Comparison of ENCODE assay signal across 23 mouse cellular contexts in the genomic region with DNA sequence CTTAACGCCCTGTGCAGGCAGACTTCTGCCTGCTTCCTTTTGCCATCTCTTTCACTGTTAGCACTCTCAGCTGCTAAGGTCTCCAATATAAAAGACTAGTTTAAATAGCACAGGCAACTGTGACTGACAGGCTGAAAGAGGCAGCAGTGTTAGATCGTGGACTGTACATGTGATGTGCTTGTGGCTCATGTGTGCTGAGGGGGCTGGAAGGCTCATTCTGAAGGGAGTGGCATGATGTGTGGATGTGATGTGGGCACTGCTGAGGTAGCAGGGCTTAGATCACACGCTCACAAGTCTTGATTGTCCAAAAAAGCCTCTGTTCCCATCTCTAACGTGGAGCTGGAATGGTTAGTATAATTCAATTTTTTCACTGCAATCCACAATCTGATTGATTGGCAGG. TPM values are rescaled to one million over a fixed set of nuclear protein-coding genes. Genes with fewer than 3 reads are reported as not detected.
DNase-seq lines count a peak whose midpoint lies in the region; ATAC-seq lines count a peak whose summit lies in the region.
"Had no signal": no experiment of that assay in that cellular context is flagged by ENCODE, and none has a peak within 500 bp of the region (broad histone marks: within the 10 kb centered on the region; RNA-seq: fewer than 3 reads in every experiment).

No protein-coding gene starts in this region.

- ATAC-seq in forebrain, embryonic 15.5 days (replicated peaks), result no peak
- no peak for ATAC-seq in forebrain, embryonic 11.5 days (replicated peaks; ENCODE audit: low FRiP score)
- ATAC-seq in hindbrain, embryonic 13.5 days (ENCODE audit: low FRiP score), result no peak
- ATAC-seq in hindbrain, embryonic 12.5 days (ENCODE audit: low FRiP score), result no peak
- no peak for ATAC-seq in midbrain, embryonic 13.5 days
- ATAC-seq in midbrain, embryonic 15.5 days (replicated peaks), result no peak
- ATAC-seq: CD4-positive, CD25-positive, alpha-beta regulatory T cell, adult 4 months; forebrain, embryonic 14.5 days; intestine, embryonic 16.5 days had no signal

- no peaks in the 10 kb centered on the region for H3K27me3 ChIP-seq in forebrain, embryonic 15.5 days
- H3K27me3 ChIP-seq in forebrain, embryonic 11.5 days (ENCODE audit: control insufficient read depth, insufficient read depth, low read length), result no peaks in the 10 kb centered on the region
- no peaks in the 10 kb centered on the region for H3K27me3 ChIP-seq in hindbrain, embryonic 13.5 days
- no peaks in the 10 kb centered on the region for H3K27me3 ChIP-seq in hindbrain, embryonic 12.5 days
- H3K27me3 ChIP-seq in midbrain, embryonic 13.5 days, result no peaks in the 10 kb centered on the region
- no peaks in the 10 kb centered on the region for H3K27me3 ChIP-seq in midbrain, embryonic 15.5 days (replicated peaks)
- H3K27me3 ChIP-seq: embryonic facial prominence, embryonic 13.5 days; hindbrain, embryonic 15.5 days had no signal

- no peak overlapping the region for H3K9ac ChIP-seq in forebrain, embryonic 15.5 days (replicated peaks)
- H3K9ac ChIP-seq in forebrain, embryonic 11.5 days (ENCODE audit: low read length), result no peak overlapping the region
- H3K9ac ChIP-seq in hindbrain, embryonic 13.5 days, result no peak overlapping the region
- no peak overlapping the region for H3K9ac ChIP-seq in hindbrain, embryonic 12.5 days
- H3K9ac ChIP-seq in midbrain, embryonic 13.5 days (replicated peaks), result peak overlapping the region; percentile 20; the same call in 1 of the 2 replicates
- no peak overlapping the region for H3K9ac ChIP-seq in midbrain, embryonic 15.5 days
- H3K9ac ChIP-seq: embryonic facial prominence, embryonic 13.5 days; hindbrain, embryonic 15.5 days had no signal

- H3K36me3 ChIP-seq in forebrain, embryonic 15.5 days, result peaks cover 47% of the 10 kb centered on the region; the same call in 1 of the 2 replicates
- H3K36me3 ChIP-seq in forebrain, embryonic 11.5 days (ENCODE audit: control insufficient read depth, insufficient read depth, low read length), result no peaks in the 10 kb centered on the region
- H3K36me3 ChIP-seq in hindbrain, embryonic 13.5 days, result peaks cover 67% of the 10 kb centered on the region
- H3K36me3 ChIP-seq in hindbrain, embryonic 12.5 days, result peaks cover 63% of the 10 kb centered on the region
- peaks cover 67% of the 10 kb centered on the region for H3K36me3 ChIP-seq in midbrain, embryonic 13.5 days
- H3K36me3 ChIP-seq in midbrain, embryonic 15.5 days (replicated peaks), result peaks cover 8% of the 10 kb centered on the region; the same call in 1 of the 2 replicates
- H3K36me3 ChIP-seq: G1E had no signal

- H3K4me3 ChIP-seq in forebrain, embryonic 15.5 days, result no peak overlapping the region
- no peak overlapping the region for H3K4me3 ChIP-seq in forebrain, embryonic 11.5 days (ENCODE audit: low read depth, low read length)
- H3K4me3 ChIP-seq in hindbrain, embryonic 13.5 days, result no peak overlapping the region
- H3K4me3 ChIP-seq in hindbrain, embryonic 12.5 days, result no peak overlapping the region
- H3K4me3 ChIP-seq in midbrain, embryonic 13.5 days (replicated peaks), result no peak overlapping the region
- H3K4me3 ChIP-seq in midbrain, embryonic 15.5 days, result no peak overlapping the region
- H3K4me3 ChIP-seq: embryonic facial prominence, embryonic 13.5 days; gastrocnemius, adult 2 months; hindbrain, embryonic 15.5 days had no signal

- no peak for DNase-seq in forebrain, embryonic 11.5 days (ENCODE audit: low spot score)
- no peak for DNase-seq in heart, postnatal 10 days
- DNase-seq: adrenal gland, postnatal 10 days; B cell, adult 2 months; cerebellum, adult 11-12 months; cerebellum, adult 9-10 months; cerebellum, postnatal 25 days; gastrocnemius, adult 2 months; gastrocnemius, postnatal 25 days; heart, postnatal 14 days had no signal

- no peaks in the 10 kb centered on the region for H3K9me3 ChIP-seq in forebrain, embryonic 15.5 days
- no peaks in the 10 kb centered on the region for H3K9me3 ChIP-seq in forebrain, embryonic 11.5 days (ENCODE audit: control insufficient read depth, low read length)
- H3K9me3 ChIP-seq in hindbrain, embryonic 13.5 days, result no peaks in the 10 kb centered on the region
- no peaks in the 10 kb centered on the region for H3K9me3 ChIP-seq in hindbrain, embryonic 12.5 days (replicated peaks)
- H3K9me3 ChIP-seq in midbrain, embryonic 13.5 days, result no peaks in the 10 kb centered on the region
- H3K9me3 ChIP-seq in midbrain, embryonic 15.5 days, result no peaks in the 10 kb centered on the region
- H3K9me3 ChIP-seq: embryonic facial prominence, embryonic 13.5 days; G1E; hindbrain, embryonic 15.5 days had no signal

- 0 out of 2 replicates have a peak overlapping the region, but pooled peaks have one; percentile 17 for H3K27ac ChIP-seq in forebrain, embryonic 15.5 days (replicated peaks)
- H3K27ac ChIP-seq in forebrain, embryonic 11.5 days (ENCODE audit: low read depth, low read length), result no peak overlapping the region
- H3K27ac ChIP-seq in hindbrain, embryonic 13.5 days, result peak overlapping the region; percentile 40; the same call in 1 of the 2 replicates
- no peak overlapping the region for H3K27ac ChIP-seq in hindbrain, embryonic 12.5 days
- H3K27ac ChIP-seq in midbrain, embryonic 13.5 days, result no peak overlapping the region
- H3K27ac ChIP-seq in midbrain, embryonic 15.5 days, result no peak overlapping the region
- H3K27ac ChIP-seq: embryonic facial prominence, embryonic 13.5 days; gastrocnemius, adult 2 months had no signal

- H3K4me2 ChIP-seq in forebrain, embryonic 15.5 days (replicated peaks), result no peak overlapping the region
- no peak overlapping the region for H3K4me2 ChIP-seq in forebrain, embryonic 11.5 days (ENCODE audit: low read depth, low read length, severe bottlenecking)
- H3K4me2 ChIP-seq in hindbrain, embryonic 13.5 days, result no peak overlapping the region
- no peak overlapping the region for H3K4me2 ChIP-seq in hindbrain, embryonic 12.5 days (replicated peaks)
- no peak overlapping the region for H3K4me2 ChIP-seq in midbrain, embryonic 13.5 days (replicated peaks)
- H3K4me2 ChIP-seq in midbrain, embryonic 15.5 days, result no peak overlapping the region
- H3K4me2 ChIP-seq: embryonic facial prominence, embryonic 13.5 days; hindbrain, embryonic 15.5 days had no signal

- intact Hi-C loops in heart, postnatal 10 days (cut with DNase I), result no loop called here

- 0 out of 2 replicates have a peak, but pooled peaks cover 5% of the 10 kb centered on the region for H3K4me1 ChIP-seq in forebrain, embryonic 15.5 days
- no peaks in the 10 kb centered on the region for H3K4me1 ChIP-seq in forebrain, embryonic 11.5 days (replicated peaks; ENCODE audit: control insufficient read depth, insufficient read depth, low read length)
- peaks cover 18% of the 10 kb centered on the region for H3K4me1 ChIP-seq in hindbrain, embryonic 13.5 days (replicated peaks)
- H3K4me1 ChIP-seq in hindbrain, embryonic 12.5 days, result peaks cover 3% of the 10 kb centered on the region; the same call in 1 of the 2 replicates
- peaks cover 16% of the 10 kb centered on the region for H3K4me1 ChIP-seq in midbrain, embryonic 13.5 days (replicated peaks)
- 0 out of 2 replicates have a peak, but pooled peaks cover 8% of the 10 kb centered on the region for H3K4me1 ChIP-seq in midbrain, embryonic 15.5 days

- 73% methylated on average over 4 of the region's 4 CpGs for WGBS in forebrain, embryonic 15.5 days
- 81% methylated on average over 4 of the region's 4 CpGs for WGBS in forebrain, embryonic 11.5 days
- WGBS in hindbrain, embryonic 13.5 days, result 79% methylated on average over 4 of the region's 4 CpGs
- 80% methylated on average over 4 of the region's 4 CpGs for WGBS in hindbrain, embryonic 12.5 days
- 83% methylated on average over 4 of the region's 4 CpGs for WGBS in midbrain, embryonic 13.5 days
- 73% methylated on average over 4 of the region's 4 CpGs for WGBS in midbrain, embryonic 15.5 days

RNA-seq across cellular contexts. Expression of a gene that starts 40.9 kb away (rescaled TPM):
- 0.31 TPM in 1 of 2 replicates, not detected in the other for polyA plus RNA-seq in forebrain, embryonic 15.5 days (2015; fragmentation: Nextera tagmentation; extraction: Ambion mirVana)
- not detected in 2 replicates for polyA plus RNA-seq in forebrain, embryonic 11.5 days (2014; fragmentation: Nextera tagmentation; extraction: Ambion mirVana)
- polyA plus RNA-seq in hindbrain, embryonic 13.5 days (2015; fragmentation: Nextera tagmentation; extraction: Ambion mirVana), result 0.44 and 0.62 TPM in 2 replicates
- 0.80 and 2.5 TPM in 2 replicates for polyA plus RNA-seq in hindbrain, embryonic 12.5 days (2016; fragmentation: Nextera tagmentation; extraction: Ambion mirVana)
- polyA plus RNA-seq in midbrain, embryonic 13.5 days (2015; fragmentation: Nextera tagmentation; extraction: Ambion mirVana), result not detected in 2 replicates
- polyA plus RNA-seq in midbrain, embryonic 15.5 days (2015; fragmentation: Nextera tagmentation; extraction: Ambion mirVana), result 0.66 TPM in 2 replicates
- over 10,000 TPM in 1 of 2 experiments, 1,000 to 10,000 TPM in 1; 9,939 to 10,365 TPM for total RNA-seq in heart, postnatal 10 days (2021)
- total RNA-seq: G1E; granulocyte monocyte progenitor cell, adult 5-6 weeks; hematopoietic stem cell, adult 5-6 weeks had no signal
- polyA plus RNA-seq: CD4-positive, CD25-positive, alpha-beta regulatory T cell, adult 4 months; forebrain, embryonic 14.5 days; G1E had no signal

RNA-seq across cellular contexts. Expression of a gene that starts 46.9 kb away (rescaled TPM):
- polyA plus RNA-seq in forebrain, embryonic 15.5 days (2015; fragmentation: Nextera tagmentation; extraction: Ambion mirVana), result not detected in 2 replicates
- not detected in 2 replicates for polyA plus RNA-seq in forebrain, embryonic 11.5 days (2014; fragmentation: Nextera tagmentation; extraction: Ambion mirVana)
- not detected in 2 replicates for polyA plus RNA-seq in hindbrain, embryonic 13.5 days (2015; fragmentation: Nextera tagmentation; extraction: Ambion mirVana)
- not detected in 2 replicates for polyA plus RNA-seq in hindbrain, embryonic 12.5 days (2016; fragmentation: Nextera tagmentation; extraction: Ambion mirVana)
- polyA plus RNA-seq in midbrain, embryonic 13.5 days (2015; fragmentation: Nextera tagmentation; extraction: Ambion mirVana), result not detected in 2 replicates
- polyA plus RNA-seq in midbrain, embryonic 15.5 days (2015; fragmentation: Nextera tagmentation; extraction: Ambion mirVana), result 0.06 and 0.22 TPM in 2 replicates
- 1 to 10 TPM; 1.6 to 1.7 TPM for total RNA-seq in heart, postnatal 10 days (2021)
- total RNA-seq: granulocyte monocyte progenitor cell, adult 5-6 weeks; hematopoietic stem cell, adult 5-6 weeks had no signal
- polyA plus RNA-seq: CD4-positive, CD25-positive, alpha-beta regulatory T cell, adult 4 months; forebrain, embryonic 14.5 days; G1E; hindbrain, embryonic 15.5 days had no signal

Comparison
In these comparisons a context has a peak if more than half of its experiments do, and no peak if none do; other contexts are left out.
1. H3K27ac ChIP-seq: peak in forebrain, embryonic 15.5 days (single experiment) and hindbrain, embryonic 13.5 days (single experiment); none in forebrain, embryonic 11.5 days (single experiment), hindbrain, embryonic 12.5 days (single experiment), midbrain, embryonic 13.5 days (single experiment) and midbrain, embryonic 15.5 days (single experiment).